Mouse (Mus musculus): Measurements from ENCODE around the gene Kctd5.

DNA sequence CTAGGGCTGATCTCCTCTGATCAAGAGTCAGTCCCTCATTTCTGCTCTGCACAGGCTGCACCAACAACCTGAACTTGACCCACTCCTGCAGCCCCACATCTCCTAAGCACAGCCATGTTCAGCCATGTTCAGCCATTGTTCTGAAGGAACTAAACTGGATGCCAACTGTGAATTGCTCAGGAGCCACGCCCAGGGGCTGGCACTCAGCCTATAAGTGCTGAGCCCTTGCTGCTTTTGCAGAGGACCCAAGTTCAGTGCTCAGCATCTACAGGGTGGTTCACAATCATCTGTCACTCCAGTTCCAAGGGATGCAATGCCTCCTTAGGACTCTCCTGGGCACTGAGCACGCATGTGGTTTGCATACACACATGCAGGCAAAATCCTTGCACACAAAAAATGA, 60.4 kb downstream of the Kctd5 start:
- TF ChIP-seq GATA1 (IDR thresholded peaks at IDR 0.05; ENCODE audit: borderline replicate concordance, low read length) (no peak), FLI1 (IDR thresholded peaks at IDR 0.05; ENCODE audit: low read length) (no peak)
